Mouse (Mus musculus) embryonic facial prominence, embryonic 12.5 days (tissue): ENCODE data around the gene Asic2. TPM values are rescaled to one million over a fixed set of nuclear protein-coding genes. Genes with fewer than 3 reads are reported as not detected.

Experiments
- ATAC-seq: fragments of 200-750 bp; cut with Nextera tagmentation; 2 replicates; pipeline ENCODE4 v1.8.0; 2017; ENCODE audit not compliant: insufficient number of reproducible peaks, insufficient read depth, low FRiP score, low TSS enrichment
- H3K27ac ChIP-seq: fragments of 300-500 bp; sonication (generic); 2 replicates; pipeline ENCODE4 v1.5.1; 2016; ENCODE audit warnings: mild to moderate bottlenecking
- H3K27me3 ChIP-seq: fragments of 300-500 bp; sonication (generic); 2 replicates; pipeline ENCODE4 v1.6.1; 2016; ENCODE audit warnings: mild to moderate bottlenecking, moderate library complexity
- H3K36me3 ChIP-seq: fragments of 300-500 bp; sonication (generic); 2 replicates; pipeline ENCODE4 v1.6.1; 2016; ENCODE audit warnings: mild to moderate bottlenecking
- H3K4me1 ChIP-seq: fragments of 300-500 bp; sonication (generic); 2 replicates; pipeline ENCODE4 v1.6.1; 2016
- H3K4me2 ChIP-seq: fragments of 300-500 bp; sonication (generic); replicated peaks from 2 replicates; pipeline ENCODE4 v1.6.1; 2016; ENCODE audit warnings: mild to moderate bottlenecking, moderate library complexity
- H3K4me3 ChIP-seq: fragments of 300-500 bp; sonication (generic); 2 replicates; pipeline ENCODE4 v1.5.1; 2016; ENCODE audit warnings: mild to moderate bottlenecking
- H3K9ac ChIP-seq: fragments of 300-500 bp; sonication (generic); 2 replicates; pipeline ENCODE4 v1.6.1; 2016; ENCODE audit warnings: mild to moderate bottlenecking, moderate library complexity
- H3K9me3 ChIP-seq: fragments of 300-500 bp; sonication (generic); 2 replicates; pipeline ENCODE4 v1.6.1; 2016; ENCODE audit warnings: mild to moderate bottlenecking, moderate library complexity
- WGBS: fragments of 180-500 bp; shearing (Covaris S2); methylation state at CpG from one replicate; pipeline ENCODE4 v1.1.7; 2016; 5-methylcytosine and 5-hydroxymethylcytosine counted together
- polyA plus RNA-seq: library from polyadenylated mRNA; unstranded; fragments of >200 nt; fragmentation: Nextera tagmentation; extraction: Ambion mirVana; gene quantifications from 2 replicates; pipeline ENCODE4 v1.2.1, GENCODE M21; 2016

Asic2 gene
- polyA plus RNA-seq, 1 experiment from 2014 or later, result 1.3 TPM

DNA sequence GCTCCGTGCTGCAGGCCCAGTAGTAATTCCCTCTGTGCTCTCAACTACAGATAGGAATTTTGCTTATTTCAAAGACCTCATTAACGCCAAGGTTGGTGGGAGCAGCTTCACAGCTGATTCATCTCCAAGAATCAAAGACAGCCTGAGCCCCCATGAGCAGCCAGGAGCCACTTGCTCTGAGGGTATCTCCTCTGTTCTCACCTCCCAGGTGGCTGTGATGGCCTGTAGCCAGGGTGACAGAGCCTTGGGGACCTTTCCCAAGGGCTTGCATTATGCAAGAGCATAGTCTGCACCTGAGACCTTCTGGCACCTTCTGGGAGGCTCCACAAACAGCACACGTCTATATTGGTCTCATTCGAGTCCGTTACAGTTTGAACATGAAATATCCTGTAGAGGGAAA is 261.3 kb downstream of the Asic2 start:
- no peak for ATAC-seq
- Histone ChIP-seq H3K27ac (no peak overlapping the region), H3K4me3 (no peak overlapping the region), H3K4me2 (no peak overlapping the region), H3K27me3 (no peaks in the 10 kb centered on the region), H3K36me3 (no peaks in the 10 kb centered on the region), H3K4me1 (no peaks in the 10 kb centered on the region), H3K9me3 (no peaks in the 10 kb centered on the region), H3K9ac (no peak overlapping the region)
- WGBS, result 76% methylated on average over 5 of the region's 5 CpGs

DNA sequence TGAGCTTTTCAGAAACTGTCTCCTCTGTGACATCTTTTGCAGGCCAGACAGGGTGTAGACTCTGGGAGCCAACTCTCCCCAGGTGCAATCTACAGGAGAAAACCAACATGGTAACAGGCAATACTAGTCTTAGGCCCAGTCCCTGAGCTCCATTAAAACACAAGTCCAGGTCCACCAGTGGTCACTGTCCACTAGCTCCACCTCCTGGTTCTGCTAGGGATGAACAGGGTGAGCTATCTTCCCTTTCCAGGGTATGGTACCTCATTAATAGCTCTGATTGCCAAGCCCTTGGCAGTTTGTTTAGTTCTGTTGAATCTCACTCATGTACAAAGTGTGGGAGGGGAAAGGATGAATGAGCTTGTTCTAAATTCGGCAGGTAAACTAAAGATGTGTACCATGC is 270.2 kb downstream of the Asic2 start:
- 78% methylated on average over 1 of the region's 1 CpGs for WGBS
- H3K4me1 ChIP-seq, result no peaks in the 10 kb centered on the region

DNA sequence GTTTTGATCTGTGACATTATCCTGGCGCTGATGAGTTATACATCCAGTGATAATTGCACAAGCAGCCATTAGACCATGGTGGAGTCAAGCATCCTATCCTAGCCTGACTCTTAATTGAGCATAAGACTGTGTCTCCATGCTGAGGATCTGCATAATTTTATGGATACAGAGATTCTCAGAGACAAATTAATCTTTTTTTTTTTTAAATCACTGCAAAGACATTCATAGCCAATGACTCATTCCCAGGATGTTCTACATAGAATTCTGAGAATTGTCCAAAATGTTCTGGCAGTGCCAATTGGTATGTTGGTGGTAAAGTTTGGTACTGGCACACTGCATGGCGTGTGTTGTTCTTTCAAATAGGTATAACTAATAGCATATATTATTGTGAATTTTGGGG is 272.8 kb downstream of the Asic2 start:
- 87% methylated on average over 2 of the region's 2 CpGs for WGBS
- Histone ChIP-seq H3K9ac (no peak overlapping the region), H3K27ac (no peak overlapping the region), H3K9me3 (no peaks in the 10 kb centered on the region), H3K4me3 (no peak overlapping the region), H3K4me2 (no peak overlapping the region), H3K27me3 (no peaks in the 10 kb centered on the region; the same call in 1 of the 2 replicates), H3K4me1 (no peaks in the 10 kb centered on the region), H3K36me3 (no peaks in the 10 kb centered on the region)
- no peak for ATAC-seq

More for the DNA sequence above, 270.2 kb downstream of the Asic2 start:
- Histone ChIP-seq H3K27me3 (no peaks in the 10 kb centered on the region; the same call in 1 of the 2 replicates), H3K9me3 (no peaks in the 10 kb centered on the region), H3K4me3 (no peak overlapping the region), H3K36me3 (no peaks in the 10 kb centered on the region), H3K9ac (no peak overlapping the region), H3K4me2 (no peak overlapping the region), H3K27ac (no peak overlapping the region)
- ATAC-seq, result no peak

DNA sequence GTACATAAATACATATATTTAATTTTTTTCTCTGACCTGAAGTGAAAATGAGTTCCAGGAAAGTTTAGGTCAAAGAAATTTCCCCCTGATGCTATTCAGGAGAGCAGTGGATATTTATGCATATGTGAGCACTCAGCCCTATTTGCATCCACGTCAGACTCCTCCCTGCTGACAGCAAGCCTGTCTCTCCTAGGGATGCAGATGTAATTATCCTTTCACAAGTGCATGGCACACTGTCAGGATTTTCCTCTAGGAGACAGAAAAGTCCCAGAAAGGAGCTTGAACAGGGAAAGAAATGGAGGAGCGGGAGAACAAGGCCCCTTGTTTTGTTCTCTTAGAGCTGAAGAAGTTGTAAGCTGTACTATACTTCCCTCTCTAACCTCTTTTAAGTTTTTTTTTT is 287.7 kb downstream of the Asic2 start:
- no peak for ATAC-seq
- Histone ChIP-seq H3K27ac (no peak overlapping the region), H3K4me1 (no peaks in the 10 kb centered on the region), H3K27me3 (no peaks in the 10 kb centered on the region), H3K4me2 (no peak overlapping the region), H3K9me3 (no peaks in the 10 kb centered on the region), H3K36me3 (no peaks in the 10 kb centered on the region), H3K4me3 (no peak overlapping the region), H3K9ac (no peak overlapping the region)
- 62% methylated on average over 2 of the region's 2 CpGs for WGBS

DNA sequence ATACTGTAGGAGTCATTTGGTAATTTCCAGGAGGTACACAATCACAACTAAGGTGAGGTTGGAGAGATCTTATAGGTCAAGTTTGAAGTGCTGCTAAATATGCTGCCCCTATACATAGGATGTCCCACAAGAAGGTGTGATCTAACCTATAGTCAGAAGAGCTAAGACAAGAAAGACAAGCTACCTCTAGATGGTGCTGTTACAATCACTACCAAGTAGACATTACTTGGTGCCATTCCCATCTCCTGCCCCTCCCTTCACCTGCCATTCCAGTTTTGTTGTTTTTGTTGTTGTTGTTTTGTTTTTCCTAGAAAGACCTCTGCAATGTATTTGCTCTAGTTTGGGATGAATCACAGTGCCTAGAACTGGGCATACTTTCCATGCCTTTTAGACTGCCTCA is 296.5 kb downstream of the Asic2 start:
- H3K9ac ChIP-seq, result no peak overlapping the region
- no peaks in the 10 kb centered on the region for H3K4me1 ChIP-seq
- ATAC-seq, result no peak
- H3K9me3 ChIP-seq, result no peaks in the 10 kb centered on the region
- no peak overlapping the region for H3K4me2 ChIP-seq
- no peak overlapping the region for H3K4me3 ChIP-seq
- H3K27ac ChIP-seq, result no peak overlapping the region
- H3K36me3 ChIP-seq, result no peaks in the 10 kb centered on the region
- H3K27me3 ChIP-seq, result no peaks in the 10 kb centered on the region

DNA sequence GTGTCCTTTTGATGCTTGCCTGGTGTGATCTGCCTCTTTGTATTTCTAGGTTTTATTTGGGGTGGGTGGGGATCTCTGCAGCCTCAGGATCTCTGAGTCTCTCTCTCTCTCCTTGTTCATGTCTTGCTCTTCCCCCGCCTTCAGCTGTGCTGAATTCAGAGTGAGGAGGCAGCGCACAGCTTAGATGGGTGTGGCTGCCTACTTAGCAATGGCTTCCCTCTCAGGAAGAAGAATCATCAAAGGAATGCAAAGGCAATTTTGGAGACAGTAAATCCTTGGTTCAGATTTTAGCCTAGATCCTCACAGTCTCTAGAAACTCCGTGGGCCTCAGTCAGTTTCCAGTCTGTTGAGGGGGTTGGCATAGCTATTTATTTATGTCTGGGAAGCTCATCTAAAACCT is 297.8 kb downstream of the Asic2 start:
- H3K4me1 ChIP-seq, result no peaks in the 10 kb centered on the region
- H3K27me3 ChIP-seq, result no peaks in the 10 kb centered on the region
- no peaks in the 10 kb centered on the region for H3K9me3 ChIP-seq
- WGBS, result 69% methylated on average over 3 of the region's 3 CpGs
- H3K9ac ChIP-seq, result no peak overlapping the region
- no peak for ATAC-seq
- H3K36me3 ChIP-seq, result no peaks in the 10 kb centered on the region
- no peak overlapping the region for H3K4me2 ChIP-seq
- no peak overlapping the region for H3K4me3 ChIP-seq
- no peak overlapping the region for H3K27ac ChIP-seq

DNA sequence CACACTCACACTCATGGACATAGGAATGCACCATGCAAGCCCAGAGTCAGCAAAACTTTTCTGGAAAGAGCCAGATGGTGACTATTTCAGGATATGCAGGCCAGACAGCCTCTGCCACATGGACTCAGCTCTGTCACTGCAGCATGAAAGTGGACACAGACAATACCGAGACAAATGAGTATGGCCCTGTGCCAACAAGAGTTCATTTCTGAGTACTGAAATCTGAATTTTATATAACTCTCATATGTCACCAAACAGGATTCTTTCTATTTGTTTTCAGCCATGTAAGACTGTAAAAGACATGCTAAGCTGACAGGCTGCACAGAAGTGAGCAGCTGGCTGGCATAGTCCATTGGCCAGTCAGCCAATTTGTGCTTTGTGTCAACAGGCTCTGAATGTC is 309.4 kb downstream of the Asic2 start:
- H3K4me1 ChIP-seq, result no peaks in the 10 kb centered on the region
- no peaks in the 10 kb centered on the region for H3K27me3 ChIP-seq
- H3K9ac ChIP-seq, result no peak overlapping the region
- ATAC-seq, result no peak
- H3K4me3 ChIP-seq, result no peak overlapping the region
- no peaks in the 10 kb centered on the region for H3K9me3 ChIP-seq
- H3K36me3 ChIP-seq, result no peaks in the 10 kb centered on the region
- no peak overlapping the region for H3K4me2 ChIP-seq
- H3K27ac ChIP-seq, result no peak overlapping the region
- WGBS, result 81% methylated on average over 1 of the region's 1 CpGs

DNA sequence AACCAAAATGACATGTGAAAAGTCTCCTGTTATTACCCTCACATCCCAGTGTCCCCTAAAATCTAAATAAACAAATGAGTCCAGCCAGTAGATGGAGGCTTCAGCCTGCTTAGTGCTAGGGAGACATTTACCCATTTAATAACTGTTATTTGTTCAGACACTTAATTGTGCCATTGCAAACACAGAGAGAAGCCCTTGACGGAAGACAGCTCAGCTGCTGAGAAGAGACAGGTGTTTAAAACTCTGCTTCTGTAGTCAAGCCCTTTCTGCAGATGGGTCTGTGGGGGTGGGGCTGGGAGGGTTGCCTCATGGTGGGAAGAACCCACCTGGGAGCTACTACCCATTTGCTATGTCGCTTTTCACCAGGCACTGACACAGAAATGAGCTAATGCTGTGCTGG is 311.1 kb downstream of the Asic2 start:
- H3K9ac ChIP-seq, result no peak overlapping the region
- no peak overlapping the region for H3K4me3 ChIP-seq
- H3K4me1 ChIP-seq, result no peaks in the 10 kb centered on the region
- no peaks in the 10 kb centered on the region for H3K36me3 ChIP-seq
- no peaks in the 10 kb centered on the region for H3K9me3 ChIP-seq
- whole genome bisulfite sequencing, result 58% methylated on average over 2 of the region's 2 CpGs
- ATAC-seq, result no peak
- H3K27me3 ChIP-seq, result no peaks in the 10 kb centered on the region
- no peak overlapping the region for H3K27ac ChIP-seq
- no peak overlapping the region for H3K4me2 ChIP-seq

DNA sequence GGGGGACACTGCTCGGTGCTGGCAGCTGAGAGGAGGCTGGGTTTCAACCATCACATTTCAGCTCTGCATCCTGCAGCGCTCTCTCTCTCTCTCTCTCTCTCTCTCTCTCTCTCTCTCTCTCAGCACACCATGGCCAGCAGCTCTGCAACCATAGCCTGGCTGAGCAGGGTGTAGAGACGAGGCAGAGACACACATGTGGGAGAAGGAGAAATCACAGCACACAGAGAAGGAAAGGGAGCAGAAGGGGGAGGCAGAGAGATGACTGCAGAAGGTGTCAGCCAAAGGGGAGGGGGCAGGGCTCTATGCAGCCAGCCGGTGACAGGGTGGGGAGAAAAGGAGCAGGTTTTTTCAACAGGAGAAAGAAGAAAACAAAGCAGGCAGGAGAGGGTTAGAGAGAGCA is 320.4 kb downstream of the Asic2 start:
- 36% methylated on average over 4 of the region's 4 CpGs for WGBS
- Histone ChIP-seq H3K4me1 (peaks cover 14% of the 10 kb centered on the region), H3K9me3 (no peaks in the 10 kb centered on the region), H3K9ac (no peak overlapping the region), H3K27ac (no peak overlapping the region), H3K4me3 (no peak overlapping the region), H3K27me3 (no peaks in the 10 kb centered on the region), H3K4me2 (no peak overlapping the region), H3K36me3 (no peaks in the 10 kb centered on the region)
- ATAC-seq, result no peak

DNA sequence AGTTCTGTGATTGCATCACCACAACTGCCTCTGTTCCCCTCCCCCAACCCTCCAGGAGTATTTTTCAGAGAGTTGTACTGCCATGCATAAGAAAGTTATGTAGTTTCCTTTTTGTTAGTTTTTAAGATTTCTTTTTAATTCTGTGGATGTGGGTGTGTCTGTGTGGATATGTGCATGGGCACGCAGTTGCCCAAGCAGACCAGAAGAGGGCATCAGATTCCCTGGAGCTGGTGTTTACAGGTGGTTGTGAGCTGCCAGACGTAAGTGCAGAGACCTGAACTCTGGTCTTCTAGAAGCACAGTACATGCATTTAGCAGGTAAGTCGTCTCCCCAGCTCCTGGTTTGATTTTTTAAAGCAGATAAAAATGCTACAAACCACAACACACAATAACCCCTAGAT is 322.7 kb downstream of the Asic2 start:
- Histone ChIP-seq H3K27me3 (no peaks in the 10 kb centered on the region), H3K4me2 (no peak overlapping the region), H3K9ac (no peak overlapping the region), H3K36me3 (no peaks in the 10 kb centered on the region), H3K27ac (no peak overlapping the region), H3K4me3 (no peak overlapping the region), H3K9me3 (no peaks in the 10 kb centered on the region), H3K4me1 (peaks cover 14% of the 10 kb centered on the region)
- no peak for ATAC-seq
- WGBS, result 93% methylated on average over 3 of the region's 3 CpGs

DNA sequence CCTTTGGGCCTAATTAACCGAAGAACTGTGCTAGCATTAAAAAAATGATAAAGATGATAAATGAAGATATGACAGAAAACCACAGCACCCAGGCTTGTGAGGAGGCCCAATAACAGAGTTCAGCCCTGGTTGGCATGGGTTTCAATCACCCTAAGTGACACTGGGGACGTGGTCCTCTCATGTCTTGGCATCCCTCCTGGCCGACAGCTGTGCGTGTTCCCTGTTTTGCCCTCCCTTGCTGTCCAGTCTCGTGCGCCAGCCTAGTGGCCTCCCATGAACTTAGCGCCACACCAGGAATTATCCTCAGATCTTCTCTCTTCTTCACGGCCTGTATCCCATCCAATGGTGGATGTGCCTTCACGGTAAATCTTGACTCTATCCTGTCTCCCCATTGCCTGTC is 331.9 kb downstream of the Asic2 start:
- H3K4me1 ChIP-seq, result 0 out of 2 replicates have a peak, but pooled peaks cover 3% of the 10 kb centered on the region
- no peak overlapping the region for H3K9ac ChIP-seq
- no peak for ATAC-seq
- WGBS, result 91% methylated on average over 9 of the region's 9 CpGs
- no peaks in the 10 kb centered on the region for H3K9me3 ChIP-seq
- no peaks in the 10 kb centered on the region for H3K36me3 ChIP-seq
- no peak overlapping the region for H3K27ac ChIP-seq
- H3K4me3 ChIP-seq, result no peak overlapping the region
- H3K27me3 ChIP-seq, result no peaks in the 10 kb centered on the region
- H3K4me2 ChIP-seq, result no peak overlapping the region

DNA sequence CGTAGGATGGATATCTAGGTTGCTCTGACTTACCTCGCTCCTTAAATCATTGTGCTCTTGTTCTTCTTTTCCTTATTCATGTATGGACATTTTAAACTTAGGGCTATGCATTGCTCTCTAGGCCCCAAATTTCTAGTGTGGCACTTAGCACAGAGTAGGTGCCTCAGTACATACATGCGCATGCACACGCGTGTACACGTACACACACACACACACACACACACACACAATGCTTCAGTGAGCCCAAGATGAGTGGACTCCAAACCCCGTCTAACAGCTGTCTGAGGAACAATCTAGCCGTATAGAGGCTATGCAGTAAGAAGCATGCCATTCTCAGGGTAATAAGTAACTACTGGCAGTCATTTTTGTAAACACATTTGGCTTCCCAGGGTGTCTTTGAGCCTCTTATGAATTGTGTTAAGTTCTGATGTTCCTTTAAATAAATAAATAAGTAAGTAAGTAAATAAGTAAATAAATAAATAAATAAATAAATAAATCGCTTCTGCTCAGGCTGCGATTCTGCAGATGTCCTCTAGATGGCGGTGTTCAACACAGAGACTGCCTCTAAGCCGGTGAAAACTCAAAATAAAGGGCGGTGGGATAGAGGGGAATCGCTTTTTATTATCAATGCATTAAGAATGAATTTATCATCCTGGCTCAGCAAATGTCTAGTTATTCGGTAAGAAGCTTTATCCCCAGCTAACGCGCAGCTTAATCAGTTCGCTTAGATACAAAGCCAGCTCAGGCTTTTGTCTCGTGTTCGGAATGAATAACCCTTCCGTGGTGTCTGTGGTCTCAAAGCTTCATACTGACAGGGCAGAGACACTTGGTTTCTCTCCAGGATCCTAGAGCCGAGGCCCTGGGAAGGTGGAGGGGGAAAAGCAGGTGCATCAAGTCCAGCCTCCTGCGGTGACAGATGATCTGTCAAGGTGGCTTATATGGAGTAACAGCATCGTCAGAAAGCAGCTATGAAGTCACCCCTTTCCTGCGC is 333.6 kb downstream of the Asic2 start:
- 0 out of 2 replicates have a peak, but pooled peaks cover 3% of the 10 kb centered on the region for H3K4me1 ChIP-seq
- no peaks in the 10 kb centered on the region for H3K27me3 ChIP-seq
- H3K9me3 ChIP-seq, result no peaks in the 10 kb centered on the region
- H3K9ac ChIP-seq, result no peak overlapping the region
- no peak for ATAC-seq
- H3K4me2 ChIP-seq, result no peak overlapping the region
- H3K36me3 ChIP-seq, result no peaks in the 10 kb centered on the region
- H3K27ac ChIP-seq, result no peak overlapping the region
- H3K4me3 ChIP-seq, result no peak overlapping the region
- 59% methylated on average over 25 of the region's 25 CpGs for WGBS
